Mouse (Mus musculus) B cell, adult 62 days (primary cell): ENCODE data around the gene Trmt61a. TPM values are rescaled to one million over a fixed set of nuclear protein-coding genes. Genes with fewer than 3 reads are reported as not detected.

Source experiments
- total RNA-seq: library from RNA; stranded (reverse); gene quantifications from 4 replicates; pipeline ENCODE4 v1.2.4, GENCODE M21; 2023

Gene Trmt61a
- 12.0 to 19.1 TPM (median 13.8 TPM) in 4 replicates for total RNA-seq

DNA sequence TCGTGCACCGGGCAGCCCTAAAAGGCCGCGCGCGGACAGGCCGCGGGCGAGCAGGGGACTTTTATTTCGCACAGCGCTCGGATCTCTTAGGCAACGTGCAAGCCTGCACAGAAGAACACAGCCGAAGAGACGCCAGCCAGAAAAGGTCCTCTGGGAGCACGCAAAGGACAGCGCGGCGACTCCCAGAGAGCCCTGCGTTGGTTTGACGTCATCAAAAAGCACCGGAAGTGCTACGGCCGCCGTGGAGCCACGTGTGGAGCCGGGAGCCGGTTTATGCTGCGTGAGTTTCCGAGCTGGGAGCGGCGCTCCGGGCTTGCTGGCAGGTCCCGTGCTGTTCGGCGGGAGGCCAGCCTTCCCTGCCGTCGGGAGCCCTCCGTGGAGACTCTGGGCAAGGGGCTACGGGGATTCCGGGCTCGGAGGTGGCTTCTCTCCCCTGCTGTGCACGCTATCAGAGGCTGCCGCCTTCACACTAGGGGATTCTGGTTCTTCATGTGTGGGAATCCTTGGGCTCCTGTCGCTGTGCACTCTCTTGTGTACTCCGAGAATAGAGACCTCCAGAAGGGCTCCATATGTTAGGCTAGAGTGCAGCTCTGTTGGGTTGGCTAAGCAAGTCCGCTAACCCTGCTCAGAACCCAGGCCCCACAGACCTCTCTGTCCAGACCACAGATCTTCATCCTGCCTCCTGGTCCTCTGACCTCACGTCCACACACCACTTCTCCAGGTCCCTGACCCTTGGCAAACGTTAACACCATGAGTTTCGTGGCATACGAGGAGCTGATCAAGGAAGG lies at the start of gene Trmt61a:
Trmt61a (plus strand) TSS at position 224 of the 788 bp plus-strand sequence.

DNA sequence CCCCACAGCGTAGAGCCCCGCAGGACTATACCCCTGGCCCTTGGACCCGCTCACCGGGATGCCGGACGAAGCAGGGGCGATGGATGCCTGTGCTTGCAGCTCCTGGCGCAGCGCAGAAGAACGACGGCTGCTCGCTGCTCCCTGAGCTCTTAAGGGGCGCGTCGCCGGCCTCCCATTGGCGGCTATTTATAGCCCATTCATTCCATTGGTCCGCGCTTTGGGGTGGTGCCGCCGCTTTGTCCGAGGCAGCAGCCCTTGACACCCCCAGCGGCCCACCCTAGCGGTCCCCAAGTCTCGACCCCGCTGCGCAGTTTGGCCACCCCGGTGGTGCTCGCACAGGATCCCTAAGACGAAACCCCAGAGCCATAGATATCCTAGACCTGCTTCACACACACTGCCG lies 5.7 kb upstream of the Trmt61a start, which contains the start of gene Ckb:
Ckb (minus strand) TSS at position 163 of the 400 bp plus-strand sequence.

DNA sequence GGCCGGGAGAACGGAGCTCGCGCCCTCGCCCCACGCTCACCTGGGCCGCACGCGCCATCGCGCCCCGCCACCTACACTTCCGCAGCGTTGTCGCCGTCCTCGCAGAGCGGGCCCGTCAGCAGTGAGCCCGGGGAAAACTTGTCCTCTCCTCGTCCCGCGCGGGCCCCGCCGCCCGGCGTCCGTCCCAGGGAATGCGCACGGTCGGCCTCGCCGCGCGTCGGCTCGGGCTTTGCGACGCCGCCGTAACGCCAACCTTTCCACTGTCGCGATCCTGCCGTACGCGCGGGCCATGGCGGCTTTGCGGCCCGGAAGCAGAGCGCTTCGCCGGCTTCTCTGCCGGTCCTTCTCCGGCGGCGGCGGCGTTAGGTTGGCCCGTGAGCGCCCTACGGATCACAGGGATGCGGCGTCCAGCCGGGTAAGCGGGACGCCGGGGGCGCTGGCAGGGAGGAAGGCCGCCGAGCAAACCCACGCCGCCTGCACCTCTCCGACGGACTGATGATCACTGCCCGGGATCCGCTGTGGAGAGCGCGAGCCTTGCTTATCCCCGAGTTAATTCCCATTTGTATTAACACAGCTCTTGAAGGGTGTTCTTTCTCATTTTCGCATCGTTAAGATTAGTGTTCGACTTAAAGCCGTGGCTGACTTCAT lies 35.2 kb downstream of the Trmt61a start, which contains the start of the genes Bag5 and Apopt1:
Bag5 (minus strand) TSS at position 254 of the 648 bp plus-strand sequence.
Apopt1 (plus strand) TSS at position 258 of the 648 bp plus-strand sequence.

Other genes with a start within 250 kb of the Trmt61a start
- gene Tnfaip2, start 235.6 kb upstream of the Trmt61a start, total RNA-seq = 2.7 to 7.0 TPM (median 5.1 TPM) in 4 replicates
- not detected in 4 replicates for gene Gm266, start 192.3 kb upstream of the Trmt61a start, total RNA-seq
- 1,164 to 1,231 TPM (median 1,180 TPM) in 4 replicates for gene Eif5, start 140.1 kb upstream of the Trmt61a start, total RNA-seq
- gene Mark3, start 103.6 kb upstream of the Trmt61a start, total RNA-seq = 77.7 to 92.2 TPM (median 85.0 TPM) in 4 replicates
- 0.78 to 4.1 TPM (median 3.1 TPM) in 4 replicates for gene Ckb, start 5.8 kb upstream of the Trmt61a start, total RNA-seq
- 21.0 to 24.5 TPM (median 22.4 TPM) in 4 replicates for gene Bag5, start 35.2 kb downstream of the Trmt61a start, total RNA-seq
- 21.7 to 26.3 TPM (median 24.4 TPM) in 4 replicates for gene Apopt1, start 35.2 kb downstream of the Trmt61a start, total RNA-seq
- 58.0 to 72.8 TPM (median 71.0 TPM) in 4 replicates for gene Klc1, start 80.7 kb downstream of the Trmt61a start, total RNA-seq
- gene Xrcc3, start 135.8 kb downstream of the Trmt61a start, total RNA-seq = 1.4 to 2.7 TPM (median 1.9 TPM) in 4 replicates
- 1.6 to 3.3 TPM (median 1.8 TPM) in 4 replicates for gene Zfyve21, start 136.1 kb downstream of the Trmt61a start, total RNA-seq
- 45.6 to 48.6 TPM (median 47.1 TPM) in 4 replicates for gene Ppp1r13b, start 230.0 kb downstream of the Trmt61a start, total RNA-seq